Mouse (Mus musculus) midbrain, postnatal 0 days (tissue): ENCODE results near the gene Eps8l3. TPM values are rescaled to one million over a fixed set of nuclear protein-coding genes. Genes with fewer than 3 reads are reported as not detected.

Experiments used
- ATAC-seq: fragments of 200-750 bp; cut with Nextera tagmentation; 2 replicates; pipeline ENCODE4 v1.8.0; 2017; ENCODE audit warnings: moderate number of reproducible peaks, mild to moderate bottlenecking, moderate TSS enrichment, moderate library complexity; ENCODE audit not compliant: low FRiP score
- DNase-seq: peaks from one replicate; pipeline ENCODE4 v3.0.0-alpha.2; 2015; ENCODE audit warnings: low spot score
- H3K27ac ChIP-seq: fragments of 300-500 bp; sonication (generic); 2 replicates; pipeline ENCODE4 v1.5.1; 2014; ENCODE audit warnings: low read depth, mild to moderate bottlenecking, low read length, mixed read lengths
- H3K27me3 ChIP-seq: fragments of 300-500 bp; sonication (generic); 2 replicates; pipeline ENCODE4 v1.6.1; 2014; ENCODE audit warnings: low read length, control low read depth, mixed read lengths; ENCODE audit not compliant: insufficient read depth
- H3K36me3 ChIP-seq: fragments of 300-500 bp; sonication (generic); 2 replicates; pipeline ENCODE4 v1.6.1; 2014; ENCODE audit warnings: low read length, control low read depth, mixed read lengths; ENCODE audit not compliant: insufficient read depth
- H3K4me1 ChIP-seq: fragments of 300-500 bp; sonication (generic); 2 replicates; pipeline ENCODE4 v1.6.1; 2014; ENCODE audit warnings: mild to moderate bottlenecking, control low read depth, antibody characterized with exemption, low read length, mixed read lengths; ENCODE audit not compliant: insufficient read depth
- H3K4me2 ChIP-seq: fragments of 300-500 bp; sonication (generic); 2 replicates; pipeline ENCODE4 v1.6.1; 2014; ENCODE audit warnings: low read depth, mild to moderate bottlenecking, low read length, mixed read lengths; ENCODE audit not compliant: poor library complexity, severe bottlenecking
- H3K4me3 ChIP-seq: fragments of 300-500 bp; sonication (generic); 2 replicates; pipeline ENCODE4 v1.5.1; 2014; ENCODE audit warnings: low read depth, mild to moderate bottlenecking, low read length, moderate library complexity
- H3K9ac ChIP-seq: fragments of 300-500 bp; sonication (generic); replicated peaks from 2 replicates; pipeline ENCODE4 v1.6.1; 2014; ENCODE audit warnings: mild to moderate bottlenecking, low read length, moderate library complexity, mixed read lengths; ENCODE audit not compliant: poor library complexity, severe bottlenecking
- H3K9me3 ChIP-seq: fragments of 300-500 bp; sonication (generic); 2 replicates; pipeline ENCODE4 v1.6.1; 2016; ENCODE audit warnings: low read length, control low read depth
- CTCF ChIP-seq: IDR thresholded peaks from 2 replicates; pipeline ENCODE4 v1.5.1; 2016; ENCODE audit warnings: antibody characterized with exemption, mild to moderate bottlenecking
- WGBS: fragments of 180-500 bp; shearing (Covaris S2); extraction: QIAGEN DNeasy Blood & Tissue Kit; methylation state at CpG from one replicate; pipeline ENCODE4 v1.1.7; 2014; 5-methylcytosine and 5-hydroxymethylcytosine counted together
- polyA plus RNA-seq: library from polyadenylated mRNA; unstranded; fragments of >200 nt; fragmentation: Nextera tagmentation; extraction: Ambion mirVana; gene quantifications from 2 replicates; pipeline ENCODE4 v1.2.1, GENCODE M21; 2015
- total RNA-seq: library from RNA; depleted of rRNA; stranded (reverse); fragments of >200 nt; gene quantifications from 2 replicates; pipeline ENCODE4 v1.2.3, GENCODE M21; 2014

The Eps8l3 gene
- total and polyA plus RNA-seq, 2 experiments from 2014 or later = not detected

DNA sequence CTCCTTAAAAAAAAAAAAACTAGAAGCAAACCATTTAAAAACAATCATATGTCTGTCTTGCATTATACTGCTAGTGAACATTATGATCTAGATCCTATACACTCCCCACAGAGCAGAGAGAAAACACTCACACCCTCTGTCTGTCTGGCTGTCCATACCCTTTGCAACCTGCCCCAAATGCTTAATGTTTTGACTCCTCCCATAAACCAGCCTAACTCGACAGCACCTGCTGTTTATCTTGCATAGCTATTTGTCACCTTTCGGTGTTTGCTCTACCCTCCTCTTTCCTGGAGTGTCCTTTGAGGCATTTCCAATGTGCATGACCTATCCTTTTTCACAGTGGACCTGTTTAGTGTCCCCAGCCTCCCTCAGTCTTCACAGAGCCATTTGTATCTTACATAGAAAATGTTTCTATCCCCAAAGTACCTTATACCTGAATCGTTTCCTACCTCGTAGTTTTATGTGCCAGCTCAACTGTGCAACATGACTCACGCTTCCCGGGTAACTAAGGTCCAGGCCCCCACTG, 18.2 kb downstream of the Eps8l3 start:
- Histone ChIP-seq H3K4me3 (peak overlapping the region; percentile 79), H3K36me3 (0 out of 2 replicates have a peak, but pooled peaks cover 8% of the 10 kb centered on the region), H3K4me2 (peak overlapping the region; percentile 93), H3K4me1 (peaks cover 2% of the 10 kb centered on the region; the same call in 1 of the 2 replicates), H3K9me3 (no peaks in the 10 kb centered on the region), H3K27me3 (no peaks in the 10 kb centered on the region), H3K27ac (no peak overlapping the region), H3K9ac (peak overlapping the region; percentile 85)
- no peak for DNase-seq
- no peak for TF ChIP-seq CTCF
- 8% methylated on average over 6 of the region's 6 CpGs for WGBS
- ATAC-seq = no peak

- WGBS = 5% methylated on average over 40 of the region's 40 CpGs
- Histone ChIP-seq H3K36me3 (0 out of 2 replicates have a peak, but pooled peaks cover 8% of the 10 kb centered on the region), H3K27ac (peak within 1 kb of the TSS; percentile 80), H3K9ac (peak within 1 kb of the TSS; percentile 85), H3K4me1 (peaks cover 2% of the 10 kb centered on the region; the same call in 1 of the 2 replicates), H3K27me3 (no peaks in the 10 kb centered on the region), H3K9me3 (no peaks in the 10 kb centered on the region), H3K4me3 (peak within 1 kb of the TSS; percentile 79), H3K4me2 (peak within 1 kb of the TSS; percentile 93)
- peak; percentile 90 for DNase-seq
- peak; percentile 95 for ATAC-seq
- no peak for TF ChIP-seq CTCF
These were observed 18.9 kb downstream of the Eps8l3 start, which contains the start of gene Gstm5 for GRCm38 (mm10) chr3:107895720-107896569. Gstm5 (plus strand) TSS chr3:107895821.

- 0 out of 2 replicates have a peak, but pooled peaks cover 8% of the 10 kb centered on the region for H3K36me3 ChIP-seq
- H3K4me3 ChIP-seq = no peak overlapping the region
- no peak for TF ChIP-seq CTCF
- H3K27ac ChIP-seq = no peak overlapping the region
- WGBS = 92% methylated on average over 13 of the region's 13 CpGs
- H3K9ac ChIP-seq = no peak overlapping the region
- H3K4me1 ChIP-seq = peaks cover 2% of the 10 kb centered on the region; the same call in 1 of the 2 replicates
- ATAC-seq (no peak), DNase-seq (no peak)
- H3K4me2 ChIP-seq = no peak overlapping the region
- H3K9me3 ChIP-seq = no peaks in the 10 kb centered on the region
- no peaks in the 10 kb centered on the region for H3K27me3 ChIP-seq
These were observed 21.7 kb downstream of the Eps8l3 start for GRCm38 (mm10) chr3:107898691-107899090.

DNA sequence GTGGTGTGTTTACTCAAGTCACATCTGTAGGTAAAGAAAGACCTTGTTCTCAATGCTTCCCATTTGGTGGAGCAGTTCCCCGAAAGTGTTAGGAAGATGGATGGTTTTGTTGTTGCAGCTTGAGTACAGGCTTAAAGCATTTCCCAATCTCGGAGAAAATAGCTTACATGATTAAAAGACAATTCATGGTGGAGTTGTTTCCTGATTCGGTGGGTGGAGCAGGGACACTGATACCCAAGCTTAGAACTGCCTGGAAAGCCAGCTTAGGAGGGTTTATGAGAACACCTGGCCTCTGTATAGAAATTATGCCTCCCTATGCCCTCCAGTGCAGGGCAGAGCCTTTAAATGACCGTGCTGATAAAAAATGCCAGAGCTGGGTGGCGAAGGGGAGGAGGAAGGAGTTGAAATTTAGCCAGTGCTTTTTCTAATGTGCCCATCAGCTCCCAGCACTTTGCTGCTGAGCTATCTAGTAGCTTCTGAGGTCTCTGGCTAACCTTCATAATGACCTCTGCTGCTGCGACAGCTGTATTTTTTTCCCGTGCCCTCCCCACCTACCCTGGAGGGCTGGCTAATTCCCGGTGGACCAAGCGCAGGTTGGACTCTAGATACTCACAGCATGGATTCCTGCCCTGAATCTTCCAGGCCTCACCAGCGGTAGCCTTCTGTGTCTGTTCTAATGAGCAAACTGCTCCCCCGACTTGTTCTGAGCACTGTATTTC, 24.1 kb downstream of the Eps8l3 start:
- DNase-seq = no peak
- no peak for TF ChIP-seq CTCF
- Histone ChIP-seq H3K9ac (no peak overlapping the region), H3K27ac (no peak overlapping the region), H3K4me2 (no peak overlapping the region), H3K27me3 (no peaks in the 10 kb centered on the region), H3K4me1 (no peaks in the 10 kb centered on the region), H3K36me3 (0 out of 2 replicates have a peak, but pooled peaks cover 8% of the 10 kb centered on the region), H3K4me3 (no peak overlapping the region), H3K9me3 (no peaks in the 10 kb centered on the region)
- WGBS = 74% methylated on average over 11 of the region's 11 CpGs
- ATAC-seq = no peak

- Histone ChIP-seq H3K27me3 (no peaks in the 10 kb centered on the region), H3K4me3 (no peak overlapping the region), H3K9me3 (no peaks in the 10 kb centered on the region), H3K36me3 (no peaks in the 10 kb centered on the region), H3K27ac (no peak overlapping the region), H3K4me2 (no peak overlapping the region), H3K4me1 (no peaks in the 10 kb centered on the region), H3K9ac (no peak overlapping the region)
- TF ChIP-seq CTCF = no peak
- no peak for DNase-seq
- no peak for ATAC-seq
- 62% methylated on average over 6 of the region's 6 CpGs for WGBS
These were observed 28.9 kb downstream of the Eps8l3 start for GRCm38 (mm10) chr3:107905942-107906341.
